Mouse (Mus musculus) limb, embryonic 15.5 days (tissue): ENCODE results near the gene A1bg. TPM values are rescaled to one million over a fixed set of nuclear protein-coding genes. Genes with fewer than 3 reads are reported as not detected.

Source experiments
- ATAC-seq: fragments of 200-750 bp; cut with Nextera tagmentation; 2 replicates; pipeline ENCODE4 v1.8.0; 2017; ENCODE audit warnings: low read depth, moderate TSS enrichment; ENCODE audit not compliant: insufficient number of reproducible peaks, low FRiP score, low TSS enrichment
- H3K27ac ChIP-seq: fragments of 300-500 bp; sonication (generic); 2 replicates; pipeline ENCODE4 v1.5.1; 2015; ENCODE audit warnings: moderate library complexity, mild to moderate bottlenecking, inconsistent platforms
- H3K27me3 ChIP-seq: fragments of 300-500 bp; sonication (generic); 2 replicates; pipeline ENCODE4 v1.6.1; 2015; ENCODE audit warnings: inconsistent platforms
- H3K36me3 ChIP-seq: fragments of 300-500 bp; sonication (generic); 2 replicates; pipeline ENCODE4 v1.6.1; 2015; ENCODE audit warnings: inconsistent platforms
- H3K4me1 ChIP-seq: fragments of 300-500 bp; sonication (generic); 2 replicates; pipeline ENCODE4 v1.6.1; 2015; ENCODE audit warnings: inconsistent platforms
- H3K4me2 ChIP-seq: fragments of 300-500 bp; sonication (generic); 2 replicates; pipeline ENCODE4 v1.6.1; 2015; ENCODE audit warnings: mild to moderate bottlenecking, inconsistent platforms
- H3K4me3 ChIP-seq: fragments of 300-500 bp; sonication (generic); 2 replicates; pipeline ENCODE4 v1.5.1; 2015; ENCODE audit warnings: mild to moderate bottlenecking, inconsistent platforms
- H3K9ac ChIP-seq: fragments of 300-500 bp; sonication (generic); 2 replicates; pipeline ENCODE4 v1.6.1; 2015; ENCODE audit warnings: inconsistent platforms
- H3K9me3 ChIP-seq: fragments of 300-500 bp; sonication (generic); 2 replicates; pipeline ENCODE4 v1.6.1; 2016; ENCODE audit warnings: inconsistent platforms
- WGBS: fragments of 180-500 bp; shearing (Covaris S2); methylation state at CpG from one replicate; pipeline ENCODE4 v1.1.7; 2015; 5-methylcytosine and 5-hydroxymethylcytosine counted together
- polyA plus RNA-seq: library from polyadenylated mRNA; unstranded; fragments of >200 nt; fragmentation: Nextera tagmentation; extraction: Ambion mirVana; gene quantifications from 2 replicates; pipeline ENCODE4 v1.2.1, GENCODE M21; 2015

The A1bg gene
- polyA plus RNA-seq, 1 experiment from 2014 or later = not detected

DNA sequence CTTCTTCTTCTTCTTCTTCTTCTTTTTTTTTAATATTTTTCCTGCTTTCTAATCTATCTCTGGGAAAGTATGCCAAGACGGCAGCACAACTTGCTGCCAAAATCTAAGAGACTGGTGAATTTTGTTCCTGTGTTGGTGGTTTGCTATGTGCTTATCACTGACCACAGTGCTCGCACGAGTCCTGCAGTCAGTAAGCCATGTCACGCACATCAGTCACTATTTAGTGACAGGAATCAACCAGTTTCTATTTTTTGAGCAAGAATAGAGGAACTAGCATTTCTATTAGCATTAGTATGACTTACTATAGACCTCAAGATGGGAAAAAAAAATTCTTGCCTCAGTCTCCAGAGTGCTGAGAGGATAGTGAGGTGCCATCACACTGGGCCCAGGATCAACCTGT, 68.7 kb downstream of the A1bg start:
- Histone ChIP-seq H3K27me3 (no peaks in the 10 kb centered on the region), H3K9me3 (no peaks in the 10 kb centered on the region), H3K36me3 (no peaks in the 10 kb centered on the region), H3K4me3 (no peak overlapping the region), H3K4me1 (peaks cover 11% of the 10 kb centered on the region), H3K4me2 (no peak overlapping the region), H3K9ac (no peak overlapping the region), H3K27ac (no peak overlapping the region)
- 79% methylated on average over 4 of the region's 4 CpGs for WGBS
- ATAC-seq = no peak

- Histone ChIP-seq H3K4me1 (peaks cover 15% of the 10 kb centered on the region), H3K9me3 (no peaks in the 10 kb centered on the region), H3K4me2 (0 out of 2 replicates have a peak within 1 kb of the TSS, but pooled peaks have one; percentile 19), H3K27me3 (no peaks in the 10 kb centered on the region), H3K27ac (peak within 1 kb of the TSS; percentile 63), H3K9ac (no peak within 1 kb of the TSS), H3K4me3 (no peak within 1 kb of the TSS), H3K36me3 (no peaks in the 10 kb centered on the region)
- WGBS = 13% methylated on average over 17 of the region's 17 CpGs
- 0 out of 2 replicates have a peak, but pooled peaks have one; percentile 75 for ATAC-seq
These were observed 69.4 kb downstream of the A1bg start, which contains the start of gene Fam84b for GRCm38 (mm10) chr15:60853231-60853999. TSS of gene Fam84b (minus strand) at chr15:60853778.

DNA sequence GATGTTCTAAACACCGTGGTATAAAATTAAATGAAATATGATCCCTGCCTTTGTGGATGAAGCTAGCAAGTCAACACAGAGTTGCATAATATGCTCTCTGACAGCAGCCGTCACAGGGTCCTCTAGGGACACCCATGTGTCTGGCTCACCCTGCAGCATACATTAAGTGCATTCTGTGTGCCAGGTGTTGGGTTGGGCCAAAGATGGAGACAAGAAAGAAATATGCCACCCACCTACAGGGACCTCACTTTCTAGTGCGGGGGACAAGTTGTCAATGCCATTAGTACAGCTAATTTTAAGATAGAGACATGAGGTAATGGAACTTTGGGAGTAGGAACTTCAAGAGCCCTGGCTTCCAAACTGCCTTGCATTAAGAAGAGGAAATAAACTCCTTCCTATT, 74.2 kb downstream of the A1bg start:
- H3K27me3 ChIP-seq = no peaks in the 10 kb centered on the region
- H3K4me3 ChIP-seq = no peak overlapping the region
- ATAC-seq = no peak
- H3K4me1 ChIP-seq = peaks cover 13% of the 10 kb centered on the region
- no peak overlapping the region for H3K9ac ChIP-seq
- H3K27ac ChIP-seq = no peak overlapping the region
- no peaks in the 10 kb centered on the region for H3K9me3 ChIP-seq
- no peaks in the 10 kb centered on the region for H3K36me3 ChIP-seq
- 42% methylated on average over 3 of the region's 3 CpGs for WGBS
- no peak overlapping the region for H3K4me2 ChIP-seq

Other genes starting within 250 kb of the A1bg start
- 7.3 and 8.7 TPM in 2 replicates for gene Fam84b, start 69.2 kb downstream of the A1bg start, polyA plus RNA-seq